Mouse (Mus musculus): ENCODE data around the gene Cask. TPM values are rescaled to one million over a fixed set of nuclear protein-coding genes. Genes with fewer than 3 reads are reported as not detected.

Gene Cask
- total and polyA plus RNA-seq, 3 experiments, result 9.4 to 13.3 TPM; not detected in 1

GRCm38 (mm10) chrX:13668867-13669266, 182.3 kb downstream of the Cask start:
- Histone ChIP-seq H3K79me2 (ENCODE audit: control insufficient read depth, insufficient read depth, low read length, poor library complexity) (no peaks in the 10 kb centered on the region), H3K27ac (ENCODE audit: control insufficient read depth, low read depth, low read length) (peak overlapping the region; percentile 6; the same call in 1 of the 2 replicates), H3K9ac (ENCODE audit: control insufficient read depth, low read depth, low read length, poor library complexity, severe bottlenecking) (no peak overlapping the region), H3K27me3 (ENCODE audit: control insufficient read depth in 1 of 2, insufficient read depth in 2 of 2, low read length in 2 of 2) (no peaks in the 10 kb centered on the region), H3K9me3 (replicated peaks; ENCODE audit: insufficient read depth, low read length) (no peaks in the 10 kb centered on the region), H3K36me3 (ENCODE audit: control insufficient read depth in 1 of 2, insufficient read depth in 2 of 2, low read length in 2 of 2) (peaks cover 0 to 14% of the 10 kb centered on the region in 2 experiments; a peak in 2 of 4 replicates), H3K4me1 (ENCODE audit: control insufficient read depth in 1 of 2, insufficient read depth in 2 of 2, low read length in 2 of 2) (peaks cover 7 to 9% of the 10 kb centered on the region in 2 experiments), H3K4me3 (ENCODE audit: control insufficient read depth in 1 of 2, insufficient read depth in 1 of 2, low read depth in 2 of 2, low read length in 2 of 2) (no peak overlapping the region)
- TF ChIP-seq ETS1 (IDR thresholded peaks at IDR 0.05; ENCODE audit: low read depth, low read length), result peak; percentile 78
- TF ChIP-seq MYB (IDR thresholded peaks at IDR 0.05; ENCODE audit: low read depth, low read length), result peak; percentile 88
- TF ChIP-seq USF1 (IDR thresholded peaks at IDR 0.05; ENCODE audit: low read depth, low read length), result peak; percentile 71
- TF ChIP-seq ZKSCAN1 (IDR thresholded peaks at IDR 0.05; ENCODE audit: low read depth, low read length), result no peak
- peak; percentile 72 for TF ChIP-seq TAL1 (IDR thresholded peaks at IDR 0.05; ENCODE audit: low read length)
- TF ChIP-seq TCF12 (IDR thresholded peaks at IDR 0.05; ENCODE audit: low read depth, low read length), result peak; percentile 96
- TF ChIP-seq RAD21 (IDR thresholded peaks at IDR 0.05; ENCODE audit: low read depth, low read length), result no peak
- peak; percentile 55; the same call in 1 of the 2 replicates for TF ChIP-seq MAX (IDR thresholded peaks at IDR 0.05; ENCODE audit: low read length)
- peak; percentile 50; the same call in 1 of the 2 replicates for TF ChIP-seq MYC (IDR thresholded peaks at IDR 0.05; ENCODE audit: low read depth, low read length)
- peak; percentile 83 to 93 for TF ChIP-seq EP300 (IDR thresholded peaks at IDR 0.05; ENCODE audit: low read depth in 1 of 2, low read length in 2 of 2)
- peak; percentile 26; the same call in 1 of the 2 replicates for TF ChIP-seq MXI1 (IDR thresholded peaks at IDR 0.05; ENCODE audit: low read depth, low read length)
- TF ChIP-seq GATA1 (IDR thresholded peaks at IDR 0.05; ENCODE audit: low read depth, low read length), result peak; percentile 83
- no peak for TF ChIP-seq POLR2AphosphoS5 (IDR thresholded peaks at IDR 0.05; ENCODE audit: borderline replicate concordance, low read depth, low read length)
- peak; percentile 54; the same call in 1 of the 2 replicates for TF ChIP-seq SIN3A (IDR thresholded peaks at IDR 0.05; ENCODE audit: low read length)
- peak; percentile 78 for TF ChIP-seq BHLHE40 (IDR thresholded peaks at IDR 0.05; ENCODE audit: borderline replicate concordance, low read depth, low read length)
- DNase-seq (ENCODE audit: low read depth, low spot score), result peak; percentile 65

DNA sequence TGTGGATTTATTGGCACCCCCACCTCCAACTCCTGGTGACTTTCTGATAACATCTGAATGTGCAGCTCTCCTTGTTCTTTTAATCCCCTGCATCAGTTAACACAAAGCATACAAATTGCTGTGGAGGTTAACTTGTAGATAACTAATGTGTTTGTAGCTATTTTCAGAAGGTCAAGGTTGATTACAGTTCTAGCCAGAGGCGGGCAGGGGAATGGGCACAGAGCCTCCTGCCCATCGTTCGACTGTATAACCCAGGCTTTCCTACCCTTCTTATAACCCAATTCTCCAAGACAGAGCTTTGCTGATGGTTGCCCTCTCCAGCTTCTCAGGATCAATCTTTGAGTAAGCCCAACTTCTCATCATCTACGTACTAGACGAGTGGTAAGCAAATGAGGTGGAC, 190.1 kb downstream of the Cask start, which contains the start of gene Gpr82:
Gpr82 (plus strand) TSS at position 301 of the 400 bp plus-strand sequence.
- Histone ChIP-seq H3K27me3 (ENCODE audit: control insufficient read depth in 1 of 2, insufficient read depth in 2 of 2, low read length in 2 of 2) (no peaks in the 10 kb centered on the region), H3K4me1 (ENCODE audit: control insufficient read depth in 1 of 2, insufficient read depth in 2 of 2, low read length in 2 of 2) (peaks cover 2 to 9% of the 10 kb centered on the region in 2 experiments), H3K27ac (ENCODE audit: control insufficient read depth, low read depth, low read length) (no peak within 1 kb of the TSS), H3K36me3 (ENCODE audit: control insufficient read depth in 1 of 2, insufficient read depth in 2 of 2, low read length in 2 of 2) (peaks cover 0 to 18% of the 10 kb centered on the region in 2 experiments; a peak in 2 of 4 replicates), H3K9ac (ENCODE audit: control insufficient read depth, low read depth, low read length, poor library complexity, severe bottlenecking) (no peak within 1 kb of the TSS), H3K79me2 (ENCODE audit: control insufficient read depth, insufficient read depth, low read length, poor library complexity) (no peaks in the 10 kb centered on the region), H3K4me3 (ENCODE audit: control insufficient read depth in 1 of 2, insufficient read depth in 1 of 2, low read depth in 2 of 2, low read length in 2 of 2) (no peak within 1 kb of the TSS), H3K9me3 (replicated peaks; ENCODE audit: insufficient read depth, low read length) (no peaks in the 10 kb centered on the region)
- TF ChIP-seq TCF12 (IDR thresholded peaks at IDR 0.05; ENCODE audit: low read depth, low read length), result no peak
- no peak for TF ChIP-seq POLR2AphosphoS5 (IDR thresholded peaks at IDR 0.05; ENCODE audit: borderline replicate concordance, low read depth, low read length)
- TF ChIP-seq HCFC1 (IDR thresholded peaks at IDR 0.05; ENCODE audit: low read depth, low read length), result no peak
- no peak for TF ChIP-seq ZKSCAN1 (IDR thresholded peaks at IDR 0.05; ENCODE audit: low read depth, low read length)
- no peak for TF ChIP-seq USF1 (IDR thresholded peaks at IDR 0.05; ENCODE audit: low read depth, low read length)
- no peak for TF ChIP-seq POLR2A (IDR thresholded peaks at IDR 0.05; ENCODE audit: control insufficient read depth in 1 of 2, insufficient read depth in 1 of 2, low read depth in 1 of 2, low read length in 2 of 2, poor library complexity in 1 of 2)
- no peak for TF ChIP-seq MAX (IDR thresholded peaks at IDR 0.05; ENCODE audit: low read length)
- TF ChIP-seq GABPA (IDR thresholded peaks at IDR 0.05; ENCODE audit: low read depth, low read length), result no peak
- TF ChIP-seq RCOR1 (IDR thresholded peaks at IDR 0.05; ENCODE audit: low read depth, low read length), result no peak
- no peak for TF ChIP-seq NRF1 (IDR thresholded peaks at IDR 0.05; ENCODE audit: insufficient read depth, low read depth, low read length, poor library complexity, severe bottlenecking)
- DNase-seq (ENCODE audit: low read depth, low spot score), result no peak
